Mouse (Mus musculus) adrenal gland, postnatal 36 days (tissue): ENCODE measurements around the gene Zfp605. TPM values are rescaled to one million over a fixed set of nuclear protein-coding genes. Genes with fewer than 3 reads are reported as not detected.
A peak's percentile ranks its signal among the peaks of the same experiment; 100 is the strongest.
"Not testable (repeated sequence)": the region's sequence is repeated elsewhere in the genome, so short reads cannot be mapped to it uniquely, and the experiment has no call there.

ENCODE experiments used
- DNase-seq, 2 experiments: peaks; one replicate each; pipeline ENCODE4 v3.0.0; 2021; ENCODE audit warnings: mixed read lengths in 1 of 2
- total RNA-seq, 2 experiments: library from RNA; stranded (reverse); gene quantifications; 2 replicates each; pipeline ENCODE4 v1.2.3; 2021

Zfp605 gene
- total RNA-seq, 2 experiments from 2014 or later: 6.5 to 6.9 TPM

- peak; percentile 97 to 99 for DNase-seq
Measured at GRCm38 (mm10) chr5:110107581-110108304, 2.1 kb upstream of the Zfp605 start, which contains the start of gene Gtpbp6. TSS of gene Gtpbp6 (minus strand) at chr5:110108197.

- no peak for DNase-seq
Measured at GRCm38 (mm10) chr5:110108305-110108628, 1.6 kb upstream of the Zfp605 start.

- DNase-seq: not testable (repeated sequence)
Measured at GRCm38 (mm10) chr5:110122380-110122779, 12.5 kb downstream of the Zfp605 start.

GRCm38 (mm10) chr5:110135293-110136086, 25.6 kb downstream of the Zfp605 start, which contains the start of gene Chfr:
TSS of gene Chfr (plus strand) at chr5:110135842.
- DNase-seq: peak; percentile 100

GRCm38 (mm10) chr5:110136087-110136464, 26.2 kb downstream of the Zfp605 start:
- no peak for DNase-seq

- no peak for DNase-seq
Measured at GRCm38 (mm10) chr5:110137816-110138215, 27.9 kb downstream of the Zfp605 start.

- no peak for DNase-seq
Measured at GRCm38 (mm10) chr5:110139325-110139724, 29.4 kb downstream of the Zfp605 start.

GRCm38 (mm10) chr5:110140424-110140823, 30.5 kb downstream of the Zfp605 start:
- DNase-seq: no peak

- peak; percentile 58 to 61 for DNase-seq
Measured at GRCm38 (mm10) chr5:110142309-110142708, 32.4 kb downstream of the Zfp605 start.

GRCm38 (mm10) chr5:110143007-110143406, 33.1 kb downstream of the Zfp605 start:
- DNase-seq: peak; percentile 10 to 17

GRCm38 (mm10) chr5:110169374-110169773, 59.5 kb downstream of the Zfp605 start:
- no peak for DNase-seq

- DNase-seq: peak; percentile 93 to 96
Measured at GRCm38 (mm10) chr5:110176362-110177020, 66.6 kb downstream of the Zfp605 start, which contains the start of gene Golga3. TSS of gene Golga3 (plus strand) at chr5:110176701.

- DNase-seq: no peak
Measured at GRCm38 (mm10) chr5:110177021-110177420, 67.1 kb downstream of the Zfp605 start.

GRCm38 (mm10) chr5:110178628-110179027, 68.7 kb downstream of the Zfp605 start:
- no peak for DNase-seq

Other genes with a start within 250 kb of the Zfp605 start
- 1 to 10 TPM; 8.4 to 9.3 TPM for gene Gm15446, start 186.7 kb upstream of the Zfp605 start, total RNA-seq
- 10 to 100 TPM; 19.1 to 20.2 TPM for gene Zfp932, start 113.6 kb upstream of the Zfp605 start, total RNA-seq
- 1 to 10 TPM; 4.7 to 5.9 TPM for gene Gm17655, start 37.6 kb upstream of the Zfp605 start, total RNA-seq
- gene Gm35315, start 15.7 kb upstream of the Zfp605 start, total RNA-seq: under 1 TPM; 0.10 to 0.49 TPM
- gene Plcxd1, start 10.1 kb upstream of the Zfp605 start, total RNA-seq: under 1 TPM in 1 of 2 experiments, not detected in 1; 0.10 TPM
- 10 to 100 TPM; 50.6 to 71.9 TPM for gene Gtpbp6, start 1.9 kb upstream of the Zfp605 start, total RNA-seq
- gene Chfr, start 25.8 kb downstream of the Zfp605 start, total RNA-seq: 10 to 100 TPM; 29.7 to 31.9 TPM
- gene Golga3, start 66.6 kb downstream of the Zfp605 start, total RNA-seq: 10 to 100 TPM; 42.5 to 43.2 TPM
- gene Ankle2, start 120.9 kb downstream of the Zfp605 start, total RNA-seq: 10 to 100 TPM; 43.7 to 44.9 TPM
- gene Pgam5, start 159.8 kb downstream of the Zfp605 start, total RNA-seq: 10 to 100 TPM; 45.8 to 57.6 TPM
- gene Pxmp2, start 176.1 kb downstream of the Zfp605 start, total RNA-seq: 10 to 100 TPM; 10.6 to 12.0 TPM
- 1 to 10 TPM; 3.1 to 3.2 TPM for gene Pole, start 176.2 kb downstream of the Zfp605 start, total RNA-seq
- under 1 TPM; 0.17 to 0.30 TPM for gene P2rx2, start 233.1 kb downstream of the Zfp605 start, total RNA-seq
- gene Lrcol1, start 234.6 kb downstream of the Zfp605 start, total RNA-seq: not detected